Mouse (Mus musculus) megakaryocyte, embryonic 14.5 days (primary cell): Measurements from ENCODE around the gene Cplx1. TPM values are rescaled to one million over a fixed set of nuclear protein-coding genes. Genes with fewer than 3 reads are reported as not detected.

ENCODE experiments used
- H3K27me3 ChIP-seq: replicated peaks from 2 replicates; pipeline ENCODE3; 2012; ENCODE audit warnings: inconsistent platforms
- H3K36me3 ChIP-seq: replicated peaks from 2 replicates; pipeline ENCODE3; 2012; ENCODE audit warnings: low read length, inconsistent platforms, mixed read lengths
- H3K4me1 ChIP-seq: 2 replicates; pipeline ENCODE4 v1.6.1; 2012; ENCODE audit warnings: inconsistent platforms
- H3K4me3 ChIP-seq: replicated peaks from 2 replicates; pipeline ENCODE3; 2012; ENCODE audit warnings: moderate library complexity, mild to moderate bottlenecking, inconsistent platforms
- H3K9me3 ChIP-seq: 2 replicates; pipeline ENCODE4 v1.6.1; 2012; ENCODE audit warnings: inconsistent platforms
- FLI1 ChIP-seq: IDR thresholded peaks from 2 replicates; pipeline ENCODE4 v1.6.1; 2012; ENCODE audit warnings: low read length, inconsistent platforms, mixed read lengths
- GATA1 ChIP-seq: IDR thresholded peaks from 3 replicates; pipeline ENCODE4 v1.6.1; 2012; ENCODE audit warnings: mixed read lengths, low read length, inconsistent platforms, borderline replicate concordance
- polyA plus RNA-seq: library from polyadenylated mRNA; stranded (reverse); fragments of >175 nt; gene quantifications from 2 replicates; pipeline ENCODE4 v1.2.3, GENCODE M21; 2012; ENCODE audit warnings: low replicate concordance; ENCODE audit not compliant: insufficient read depth

Cplx1 gene
- polyA plus RNA-seq, 1 experiment, result 0.19 TPM

DNA sequence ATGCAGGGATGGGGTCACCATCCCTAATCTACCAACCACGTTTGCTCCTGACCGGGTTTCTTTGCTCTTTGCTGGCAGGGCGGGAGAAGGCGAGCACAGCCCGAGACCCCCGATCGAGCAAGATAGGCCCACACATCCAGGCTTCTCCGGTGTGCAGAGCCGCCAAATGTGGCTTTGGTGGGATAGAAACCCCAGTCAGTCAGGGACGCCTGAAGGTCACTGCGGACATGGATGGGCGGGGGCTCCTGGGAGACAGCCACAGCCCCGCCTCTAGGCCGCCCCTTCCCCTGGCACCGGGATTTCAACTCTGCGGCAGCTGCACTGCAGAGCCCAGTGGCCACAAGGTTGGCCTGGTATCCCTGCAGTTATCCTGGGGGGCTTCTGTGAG is 377 bp upstream of the Cplx1 start:
- Histone ChIP-seq H3K36me3 (no peaks in the 10 kb centered on the region), H3K4me1 (peaks cover 19% of the 10 kb centered on the region), H3K27me3 (peaks cover 93% of the 10 kb centered on the region), H3K9me3 (no peaks in the 10 kb centered on the region), H3K4me3 (no peak overlapping the region)
- no peak for TF ChIP-seq FLI1

DNA sequence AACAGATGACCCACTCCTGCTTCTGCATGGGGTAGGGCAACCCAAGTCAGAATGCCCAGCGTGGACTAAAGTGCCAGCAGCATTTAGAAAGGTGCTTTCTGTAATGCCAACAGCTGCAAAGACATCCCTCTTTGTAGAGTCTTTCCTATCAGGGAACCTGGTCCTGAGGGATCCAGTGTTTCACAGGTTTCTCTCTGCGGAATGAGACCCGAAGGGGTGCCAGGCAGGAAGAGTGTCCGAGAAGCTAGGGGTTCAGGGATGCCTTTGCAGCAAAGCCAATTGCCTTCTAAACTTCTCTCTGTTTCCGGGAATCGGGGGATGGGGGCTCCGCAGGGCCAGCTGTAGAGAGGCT is 711 bp downstream of the Cplx1 start:
- Histone ChIP-seq H3K9me3 (no peaks in the 10 kb centered on the region), H3K4me1 (peaks cover 9% of the 10 kb centered on the region), H3K36me3 (no peaks in the 10 kb centered on the region), H3K4me3 (no peak overlapping the region), H3K27me3 (peaks cover 88% of the 10 kb centered on the region)
- TF ChIP-seq FLI1 (no peak), GATA1 (no peak)

DNA sequence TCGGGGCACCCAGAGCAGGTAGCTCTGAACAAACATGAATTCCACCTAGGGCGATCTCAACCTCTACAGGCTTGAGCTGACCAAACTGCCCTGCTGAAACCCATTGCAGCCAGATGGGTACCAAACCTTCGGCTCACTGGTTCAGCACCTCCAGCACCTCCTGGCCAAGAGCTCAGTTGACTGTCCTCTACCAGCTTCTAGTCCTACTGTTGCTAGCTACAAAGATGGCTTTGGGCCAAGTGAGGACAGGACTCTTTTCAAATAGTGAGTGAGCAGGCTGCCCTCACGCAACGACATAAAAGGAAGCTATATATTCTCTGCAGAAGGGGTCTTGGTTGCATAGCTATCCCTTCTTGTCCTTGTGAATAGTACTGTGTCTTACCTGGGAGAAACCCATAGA is 2.2 kb downstream of the Cplx1 start:
- Histone ChIP-seq H3K9me3 (no peaks in the 10 kb centered on the region), H3K4me3 (no peak overlapping the region), H3K4me1 (peaks cover 9% of the 10 kb centered on the region), H3K27me3 (peaks cover 87% of the 10 kb centered on the region), H3K36me3 (no peaks in the 10 kb centered on the region)
- TF ChIP-seq GATA1, result no peak
- no peak for TF ChIP-seq FLI1

DNA sequence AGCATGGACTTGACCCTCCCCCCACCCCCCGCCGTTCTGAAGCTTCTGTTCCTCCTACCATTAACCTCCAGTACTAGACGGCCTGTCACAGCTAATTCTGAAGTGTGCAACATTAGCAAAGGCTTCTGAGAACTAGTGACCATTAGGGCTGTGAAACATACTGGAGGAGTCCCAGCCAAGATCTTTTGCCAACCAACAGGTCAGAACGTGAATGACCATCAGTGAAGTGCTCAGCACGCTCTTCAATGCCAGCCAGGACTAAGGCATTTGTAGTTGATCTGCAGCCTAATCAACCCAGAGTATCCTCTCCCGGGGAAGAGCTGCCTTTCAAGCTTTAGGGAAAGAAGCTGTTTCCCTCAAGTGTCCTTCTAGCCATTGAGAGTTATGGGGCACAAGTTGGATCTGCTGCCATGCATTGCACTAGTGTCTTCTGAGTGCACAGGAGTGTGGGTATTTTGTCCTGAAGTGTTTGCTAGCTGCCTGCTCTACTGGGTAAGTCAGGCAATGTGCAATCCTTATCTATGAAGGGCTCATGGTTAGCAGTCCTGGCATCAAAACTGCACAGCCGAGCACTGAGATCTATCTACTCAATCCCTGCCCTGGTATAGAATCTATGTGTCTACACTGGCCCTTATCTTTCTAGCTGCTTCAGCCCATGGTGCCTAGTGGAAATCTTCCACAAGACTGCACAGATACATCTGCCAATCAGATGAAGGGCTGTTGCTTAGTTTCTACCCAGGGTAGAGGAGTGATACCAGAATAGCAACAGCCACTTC is 6.1 kb downstream of the Cplx1 start:
- Histone ChIP-seq H3K9me3 (no peaks in the 10 kb centered on the region), H3K4me1 (no peaks in the 10 kb centered on the region), H3K27me3 (peaks cover 59% of the 10 kb centered on the region), H3K4me3 (no peak overlapping the region), H3K36me3 (no peaks in the 10 kb centered on the region)
- TF ChIP-seq GATA1 (no peak), FLI1 (no peak)

DNA sequence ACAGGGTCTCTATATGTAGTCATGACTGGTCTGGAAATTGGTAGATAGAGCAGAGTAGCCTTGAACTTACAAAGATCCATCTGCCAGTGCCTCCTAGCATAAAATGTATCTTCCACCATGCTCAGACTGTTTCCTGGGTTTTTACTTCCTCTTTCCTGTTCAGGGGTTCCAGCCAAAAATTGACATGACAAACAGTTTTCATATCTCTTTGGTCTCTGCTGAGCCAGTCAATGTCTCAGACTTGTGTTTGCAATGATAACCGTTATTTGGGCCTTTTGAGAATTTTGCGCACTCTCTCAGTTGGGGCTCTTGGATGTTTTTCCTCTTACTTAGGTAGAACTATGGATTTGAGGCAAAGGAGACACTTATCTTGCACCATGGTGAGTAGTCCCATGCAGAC is 15.6 kb downstream of the Cplx1 start:
- H3K4me3 ChIP-seq, result no peak overlapping the region
- TF ChIP-seq GATA1 (no peak), FLI1 (no peak)
- H3K9me3 ChIP-seq, result no peaks in the 10 kb centered on the region
- H3K27me3 ChIP-seq, result peaks cover 2% of the 10 kb centered on the region
- H3K4me1 ChIP-seq, result no peaks in the 10 kb centered on the region; the same call in 1 of the 2 replicates
- H3K36me3 ChIP-seq, result no peaks in the 10 kb centered on the region

DNA sequence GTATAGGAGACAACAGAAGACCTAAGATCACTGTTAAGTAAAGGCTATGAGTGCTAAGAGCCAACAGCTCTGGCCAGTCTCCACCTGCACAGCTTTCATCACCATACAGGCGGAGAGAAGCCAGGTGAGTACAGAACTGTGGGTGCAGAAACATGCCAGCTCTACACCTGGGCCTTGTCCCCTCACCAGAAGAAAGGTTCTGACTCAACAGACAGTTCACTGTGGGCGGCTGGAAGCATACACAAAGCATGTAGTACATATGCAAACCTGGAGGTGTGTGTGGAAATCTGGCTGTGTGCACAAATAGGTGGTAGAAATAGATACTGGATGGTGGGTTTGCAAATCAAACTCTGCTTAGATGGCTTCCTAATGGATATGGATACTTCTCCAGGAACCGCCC is 27.2 kb downstream of the Cplx1 start:
- no peaks in the 10 kb centered on the region for H3K9me3 ChIP-seq
- no peaks in the 10 kb centered on the region for H3K36me3 ChIP-seq
- H3K4me1 ChIP-seq, result peaks cover 8% of the 10 kb centered on the region; the same call in 1 of the 2 replicates
- peaks cover 70% of the 10 kb centered on the region for H3K27me3 ChIP-seq
- TF ChIP-seq GATA1 (no peak), FLI1 (no peak)
- no peak overlapping the region for H3K4me3 ChIP-seq

DNA sequence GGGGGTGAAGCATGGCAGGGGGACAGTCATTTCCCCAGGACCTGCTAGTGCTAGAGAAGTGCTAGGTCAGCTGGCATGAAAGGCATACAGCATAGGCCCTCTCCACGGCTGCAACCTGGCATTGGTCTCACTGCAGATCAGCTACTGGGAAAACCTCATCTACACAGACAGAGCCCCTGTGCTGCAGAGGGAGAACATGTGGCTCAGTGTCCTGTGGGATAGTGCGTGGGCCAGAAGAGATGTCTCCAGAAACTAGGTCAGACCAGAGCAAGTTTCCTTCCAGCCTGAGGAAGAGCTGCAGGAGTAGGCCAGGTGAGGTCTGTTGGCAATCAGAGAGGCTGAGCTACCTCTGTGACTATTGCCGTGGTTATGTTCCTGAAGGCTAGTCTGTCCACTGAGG is 27.9 kb downstream of the Cplx1 start:
- no peak for TF ChIP-seq FLI1
- TF ChIP-seq GATA1, result no peak
- Histone ChIP-seq H3K9me3 (no peaks in the 10 kb centered on the region), H3K36me3 (no peaks in the 10 kb centered on the region)

DNA sequence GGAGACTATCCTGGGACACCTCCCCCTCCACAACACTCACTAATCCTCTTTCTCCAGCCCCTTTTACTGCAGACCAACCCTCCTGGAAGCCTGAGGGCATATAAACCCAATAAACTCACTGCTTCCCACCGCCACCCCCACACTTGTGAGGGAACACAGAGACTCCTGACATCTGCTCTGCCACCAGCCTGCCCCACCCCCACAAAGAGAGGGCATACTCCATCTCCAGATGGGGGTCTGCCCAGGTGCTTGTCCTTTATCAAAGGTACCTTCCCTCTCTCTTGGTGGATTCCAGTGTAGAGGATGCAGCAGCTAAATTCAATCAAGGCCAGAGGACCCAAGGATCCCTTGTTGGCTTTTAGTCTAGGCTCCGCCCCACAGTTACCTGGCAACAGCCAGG is 28.8 kb downstream of the Cplx1 start:
- H3K9me3 ChIP-seq, result no peaks in the 10 kb centered on the region
- H3K4me1 ChIP-seq, result peaks cover 8% of the 10 kb centered on the region; the same call in 1 of the 2 replicates
- peaks cover 64% of the 10 kb centered on the region for H3K27me3 ChIP-seq
- no peaks in the 10 kb centered on the region for H3K36me3 ChIP-seq
- no peak for TF ChIP-seq FLI1
- TF ChIP-seq GATA1, result no peak
- H3K4me3 ChIP-seq, result no peak overlapping the region

More for the DNA sequence above, 27.9 kb downstream of the Cplx1 start:
- peaks cover 8% of the 10 kb centered on the region; the same call in 1 of the 2 replicates for H3K4me1 ChIP-seq
- peaks cover 66% of the 10 kb centered on the region for H3K27me3 ChIP-seq
- H3K4me3 ChIP-seq, result no peak overlapping the region

DNA sequence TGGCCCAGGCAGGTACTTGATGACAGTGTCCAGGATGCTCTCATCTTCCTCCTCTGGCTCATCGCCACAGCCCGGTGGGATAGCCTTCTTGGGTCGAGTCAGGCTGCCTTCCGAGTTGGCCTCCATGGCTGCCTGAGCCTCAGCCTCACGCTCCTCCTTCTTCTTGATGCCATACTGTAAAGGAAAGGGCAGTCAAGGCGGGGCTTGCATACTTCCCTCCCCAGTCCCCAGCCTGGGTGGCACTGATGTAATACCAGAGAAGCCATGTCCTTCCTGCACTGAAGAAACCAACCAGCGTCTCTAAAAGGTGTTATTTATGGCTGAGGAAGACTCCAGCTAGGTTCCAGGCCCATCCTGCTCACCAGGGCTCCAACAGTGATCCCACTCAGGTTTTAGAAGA is 29.7 kb downstream of the Cplx1 start:
- TF ChIP-seq GATA1, result no peak
- TF ChIP-seq FLI1, result no peak
- Histone ChIP-seq H3K4me1 (peaks cover 8% of the 10 kb centered on the region; the same call in 1 of the 2 replicates), H3K4me3 (peak overlapping the region; percentile 28)

DNA sequence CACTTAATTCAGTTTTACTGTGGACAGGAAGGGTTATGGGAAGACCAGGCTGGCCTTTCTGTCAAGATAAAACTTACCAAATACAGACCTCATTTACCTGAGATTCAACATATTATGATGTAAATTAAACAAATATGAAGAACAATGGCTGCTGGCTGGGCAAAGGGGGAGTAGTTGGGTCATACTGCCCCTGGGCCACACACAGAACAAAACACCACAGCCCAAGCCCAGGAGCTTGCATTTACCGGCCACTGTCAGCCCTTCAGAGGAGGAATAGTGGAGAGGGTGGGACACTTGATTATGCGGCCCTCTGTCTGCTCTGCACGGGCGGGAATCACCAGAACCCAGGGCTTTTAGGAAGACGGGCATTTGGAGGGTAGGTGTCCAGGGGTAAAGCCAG is 30.9 kb downstream of the Cplx1 start:
- TF ChIP-seq FLI1 (no peak), GATA1 (no peak)
- H3K27me3 ChIP-seq, result peaks cover 56% of the 10 kb centered on the region

More for the DNA sequence above, 29.7 kb downstream of the Cplx1 start:
- no peaks in the 10 kb centered on the region for H3K9me3 ChIP-seq
- H3K27me3 ChIP-seq, result peaks cover 62% of the 10 kb centered on the region
- no peaks in the 10 kb centered on the region for H3K36me3 ChIP-seq

DNA sequence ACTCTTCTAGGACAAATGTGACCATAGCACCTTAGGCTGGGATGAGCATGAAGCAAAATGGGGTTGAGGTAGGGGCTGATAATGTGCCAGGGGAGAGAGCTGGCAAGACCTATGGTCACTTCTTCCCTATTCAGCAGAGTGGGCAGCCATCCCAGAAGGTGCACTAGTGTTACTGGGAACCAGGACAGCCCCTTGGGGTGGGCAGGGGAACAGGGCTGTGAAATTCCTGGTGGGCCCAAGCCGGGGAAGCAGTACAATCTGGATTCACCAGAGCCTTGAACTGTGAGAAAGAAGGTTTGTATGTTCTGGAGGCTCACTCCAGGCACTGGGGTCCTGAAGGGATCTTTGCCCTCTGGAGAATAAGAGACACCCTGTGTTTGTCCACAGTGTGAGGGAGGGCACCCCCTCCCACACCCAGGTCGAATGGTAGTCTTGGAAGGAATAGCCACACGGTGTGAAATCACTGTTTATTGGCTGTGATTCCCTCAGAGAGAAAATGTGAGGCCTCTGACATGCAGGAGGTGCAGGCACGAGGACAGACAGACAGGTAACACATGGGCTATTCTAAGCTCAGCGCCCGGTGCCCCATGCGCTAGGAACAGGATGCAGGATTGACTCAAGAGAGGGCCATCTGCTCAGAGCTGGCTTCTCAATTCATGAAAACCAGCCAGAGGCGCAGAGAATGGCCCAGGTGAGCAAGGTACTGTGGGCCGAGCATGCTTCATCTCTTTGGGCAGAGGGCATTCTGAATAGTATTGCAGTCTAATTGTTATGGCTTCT is 31.5 kb downstream of the Cplx1 start:
- no peaks in the 10 kb centered on the region for H3K9me3 ChIP-seq
- H3K4me3 ChIP-seq, result no peak overlapping the region
- peaks cover 57% of the 10 kb centered on the region for H3K27me3 ChIP-seq
- TF ChIP-seq GATA1 (no peak), FLI1 (no peak)
- peaks cover 8% of the 10 kb centered on the region; the same call in 1 of the 2 replicates for H3K4me1 ChIP-seq
- no peaks in the 10 kb centered on the region for H3K36me3 ChIP-seq

More for the DNA sequence above, 30.9 kb downstream of the Cplx1 start:
- Histone ChIP-seq H3K4me1 (peaks cover 8% of the 10 kb centered on the region; the same call in 1 of the 2 replicates), H3K4me3 (no peak overlapping the region), H3K36me3 (no peaks in the 10 kb centered on the region), H3K9me3 (no peaks in the 10 kb centered on the region)
